Mouse (Mus musculus) stomach, embryonic 16.5 days (tissue): ENCODE data around the gene Pcp2. TPM values are rescaled to one million over a fixed set of nuclear protein-coding genes. Genes with fewer than 3 reads are reported as not detected.
A peak's percentile ranks its signal among the peaks of the same experiment; 100 is the strongest.

Source experiments
- ATAC-seq: fragments of 200-750 bp; cut with Nextera tagmentation; 2 replicates; pipeline ENCODE4 v1.8.0; 2017; ENCODE audit warnings: moderate number of reproducible peaks, moderate TSS enrichment; ENCODE audit not compliant: insufficient read depth, low FRiP score
- H3K27ac ChIP-seq: fragments of 300-500 bp; sonication (generic); 2 replicates; pipeline ENCODE4 v1.5.1; 2014; ENCODE audit warnings: low read length
- H3K27me3 ChIP-seq: fragments of 300-500 bp; sonication (generic); 2 replicates; pipeline ENCODE4 v1.6.1; 2014; ENCODE audit warnings: low read length, control low read depth, mixed read lengths; ENCODE audit not compliant: control insufficient read depth, insufficient read depth
- H3K36me3 ChIP-seq: fragments of 300-500 bp; sonication (generic); 2 replicates; pipeline ENCODE4 v1.6.1; 2014; ENCODE audit warnings: low read length; ENCODE audit not compliant: control insufficient read depth, insufficient read depth
- H3K4me1 ChIP-seq: fragments of 300-500 bp; sonication (generic); 2 replicates; pipeline ENCODE4 v1.6.1; 2014; ENCODE audit warnings: low read length, control low read depth, mixed read lengths; ENCODE audit not compliant: control insufficient read depth, insufficient read depth
- H3K4me2 ChIP-seq: fragments of 300-500 bp; sonication (generic); 2 replicates; pipeline ENCODE4 v1.6.1; 2014; ENCODE audit warnings: low read depth, low read length, mixed read lengths
- H3K4me3 ChIP-seq: fragments of 300-500 bp; sonication (generic); replicated peaks from 2 replicates; pipeline ENCODE4 v1.5.1; 2014; ENCODE audit warnings: mild to moderate bottlenecking, low read length
- H3K9ac ChIP-seq: fragments of 300-500 bp; sonication (generic); 2 replicates; pipeline ENCODE4 v1.6.1; 2014; ENCODE audit warnings: low read length
- H3K9me3 ChIP-seq: fragments of 300-500 bp; sonication (generic); replicated peaks from 2 replicates; pipeline ENCODE4 v1.6.1; 2016; ENCODE audit warnings: low read length, control low read depth; ENCODE audit not compliant: control insufficient read depth
- WGBS: fragments of 180-500 bp; shearing (Covaris S2); extraction: QIAGEN DNeasy Blood & Tissue Kit; methylation state at CpG from one replicate; pipeline ENCODE4 v1.1.7; 2014; 5-methylcytosine and 5-hydroxymethylcytosine counted together
- polyA plus RNA-seq: library from polyadenylated mRNA; unstranded; fragments of >200 nt; fragmentation: Nextera tagmentation; extraction: Ambion mirVana; gene quantifications from 2 replicates; pipeline ENCODE4 v1.2.1, GENCODE M21; 2015

The Pcp2 gene
- polyA plus RNA-seq, result 0.19 TPM in 1 of 2 replicates, not detected in the other

DNA sequence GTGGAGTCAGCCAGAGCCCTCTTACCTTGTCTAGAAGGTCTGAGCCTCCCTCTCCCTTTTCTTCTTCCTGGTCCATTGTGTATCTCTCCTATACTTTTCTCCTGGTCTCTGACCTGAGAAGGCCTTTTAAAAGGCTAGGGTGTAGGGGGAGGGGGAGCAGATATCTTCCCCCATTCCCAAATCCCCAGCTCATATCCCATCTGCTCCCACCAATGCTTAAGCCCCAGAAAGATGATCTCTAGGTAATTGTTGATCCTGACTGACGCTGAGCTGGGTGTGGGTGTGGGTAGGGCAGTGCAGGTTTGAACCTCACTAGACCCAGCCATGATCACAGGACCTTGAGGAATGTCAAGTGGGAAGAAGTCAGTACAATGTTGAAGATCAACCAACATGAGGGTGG is at the start of gene Pcp2:
Gene Pcp2 (minus strand): TSS at position 101 of the 400 bp plus-strand sequence.
- WGBS, result 45% methylated on average over 1 of the region's 1 CpGs
- Histone ChIP-seq H3K27ac (no peak within 1 kb of the TSS), H3K36me3 (no peaks in the 10 kb centered on the region), H3K4me2 (no peak within 1 kb of the TSS), H3K9me3 (no peaks in the 10 kb centered on the region), H3K27me3 (no peaks in the 10 kb centered on the region), H3K4me3 (no peak within 1 kb of the TSS), H3K9ac (no peak within 1 kb of the TSS), H3K4me1 (peaks cover 6% of the 10 kb centered on the region)
- no peak for ATAC-seq

DNA sequence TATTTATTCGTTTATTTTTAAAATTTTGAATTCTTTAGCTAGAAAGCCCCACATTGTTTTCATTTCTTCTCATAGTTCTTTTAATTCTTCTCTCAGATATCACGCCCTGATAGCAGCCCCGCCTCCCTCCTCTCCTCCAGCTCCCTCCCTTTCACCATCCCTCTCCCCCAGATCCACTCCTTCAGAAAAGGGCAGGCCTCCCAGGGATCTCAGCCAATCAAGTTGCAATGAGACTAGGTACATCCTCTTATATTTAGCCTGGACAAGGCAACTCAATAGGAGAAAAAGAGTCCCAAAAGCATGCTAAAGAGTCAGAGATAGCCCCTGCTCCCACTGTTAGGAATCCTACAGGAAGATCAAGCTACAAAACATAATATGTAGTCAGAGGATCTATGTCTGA is 49.3 kb upstream of the Pcp2 start:
- peaks cover 11% of the 10 kb centered on the region for H3K4me1 ChIP-seq
- no peaks in the 10 kb centered on the region for H3K27me3 ChIP-seq
- no peaks in the 10 kb centered on the region for H3K9me3 ChIP-seq
- no peak for ATAC-seq
- H3K4me3 ChIP-seq, result no peak overlapping the region
- 52% methylated on average over 3 of the region's 3 CpGs for WGBS
- H3K4me2 ChIP-seq, result no peak overlapping the region
- no peak overlapping the region for H3K27ac ChIP-seq
- H3K36me3 ChIP-seq, result peaks cover 9% of the 10 kb centered on the region
- H3K9ac ChIP-seq, result no peak overlapping the region

DNA sequence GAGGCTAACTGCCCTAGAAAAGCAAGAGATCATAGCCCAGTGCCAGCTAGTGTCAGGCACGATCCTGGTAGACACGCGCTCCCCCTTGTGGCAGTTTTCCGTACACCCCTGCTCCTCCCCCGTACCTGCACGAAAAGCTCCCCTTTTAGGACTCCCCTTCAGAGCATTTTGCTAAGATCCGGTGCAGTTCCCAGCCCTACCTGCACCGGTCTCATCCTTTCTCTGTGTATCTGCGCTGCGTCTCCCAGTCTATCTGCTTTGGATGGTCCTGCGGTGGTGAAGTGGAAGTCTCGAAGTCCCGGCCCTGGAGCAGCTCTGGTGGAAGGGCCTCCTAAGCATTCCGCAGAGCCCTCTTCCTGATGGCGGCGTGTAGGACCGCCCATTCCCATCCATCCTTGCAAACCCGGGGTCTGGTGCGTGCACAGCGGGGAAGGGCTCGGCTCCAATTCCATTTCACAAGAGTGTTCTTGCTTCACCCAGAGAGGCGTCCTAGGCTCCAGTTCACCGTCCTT is 46.7 kb upstream of the Pcp2 start, which contains the start of gene Fcor:
Gene Fcor (minus strand): TSS at position 383 of the 512 bp plus-strand sequence.
- H3K36me3 ChIP-seq, result no peaks in the 10 kb centered on the region
- peak within 1 kb of the TSS; percentile 74 for H3K4me2 ChIP-seq
- H3K27me3 ChIP-seq, result no peaks in the 10 kb centered on the region
- under 1% methylated on average over 23 of the region's 23 CpGs for WGBS
- no peaks in the 10 kb centered on the region for H3K9me3 ChIP-seq
- H3K4me3 ChIP-seq, result peak within 1 kb of the TSS; percentile 70
- 0 out of 2 replicates have a peak, but pooled peaks cover under 1% of the 10 kb centered on the region for H3K4me1 ChIP-seq
- peak within 1 kb of the TSS; percentile 82 for H3K9ac ChIP-seq
- H3K27ac ChIP-seq, result peak within 1 kb of the TSS; percentile 56; the same call in 1 of the 2 replicates
- ATAC-seq, result peak; percentile 81

DNA sequence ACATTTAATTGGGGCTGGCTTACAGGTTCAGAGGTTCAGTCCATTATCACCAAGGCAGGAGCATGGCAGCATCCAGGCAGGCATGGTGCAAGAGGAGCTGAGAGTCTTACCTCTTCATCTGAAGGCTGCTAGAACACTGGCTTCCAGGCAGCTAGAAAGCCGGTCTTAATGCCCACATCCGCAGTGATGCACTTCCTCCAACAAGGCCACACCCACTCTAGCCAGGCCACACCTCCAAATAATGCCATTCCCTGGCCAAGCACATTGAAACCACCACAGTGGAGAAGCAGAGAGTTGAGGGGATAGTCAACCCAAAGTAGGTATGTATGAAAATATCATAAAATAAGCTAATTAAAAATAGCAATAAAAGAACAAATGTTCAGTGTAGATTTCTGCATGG is 45.0 kb upstream of the Pcp2 start:
- Histone ChIP-seq H3K4me2 (no peak overlapping the region), H3K36me3 (no peaks in the 10 kb centered on the region), H3K9ac (no peak overlapping the region), H3K9me3 (no peaks in the 10 kb centered on the region), H3K4me3 (no peak overlapping the region), H3K27me3 (no peaks in the 10 kb centered on the region), H3K27ac (no peak overlapping the region), H3K4me1 (no peaks in the 10 kb centered on the region)
- WGBS, result 87% methylated on average over 2 of the region's 2 CpGs
- no peak for ATAC-seq

DNA sequence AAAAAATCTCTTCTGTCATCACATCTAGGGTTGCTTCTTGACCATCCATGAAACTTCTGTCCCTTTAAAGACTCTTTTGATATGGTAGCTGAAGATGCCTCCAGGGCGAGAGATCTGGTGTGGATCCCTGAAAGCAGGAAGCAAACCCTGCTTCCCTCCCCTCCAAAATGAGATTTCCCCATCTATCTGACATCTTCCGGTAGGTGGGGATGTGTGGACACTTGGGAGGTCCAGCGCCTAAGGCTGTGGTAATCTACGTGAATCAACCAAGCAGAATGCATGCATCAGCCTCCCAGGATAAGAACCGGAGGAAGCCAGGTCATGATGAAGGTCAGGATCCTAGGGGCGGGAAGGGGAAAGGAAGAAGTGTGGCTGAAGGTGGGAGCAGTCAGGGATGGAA is 40.2 kb upstream of the Pcp2 start, which contains the start of gene Mcemp1:
Gene Mcemp1 (plus strand): TSS at position 248 of the 400 bp plus-strand sequence.
- Histone ChIP-seq H3K4me1 (no peaks in the 10 kb centered on the region), H3K36me3 (no peaks in the 10 kb centered on the region), H3K27me3 (no peaks in the 10 kb centered on the region), H3K9ac (no peak within 1 kb of the TSS), H3K9me3 (no peaks in the 10 kb centered on the region), H3K27ac (no peak within 1 kb of the TSS), H3K4me2 (no peak within 1 kb of the TSS), H3K4me3 (no peak within 1 kb of the TSS)
- 69% methylated on average over 6 of the region's 6 CpGs for WGBS
- no peak for ATAC-seq

DNA sequence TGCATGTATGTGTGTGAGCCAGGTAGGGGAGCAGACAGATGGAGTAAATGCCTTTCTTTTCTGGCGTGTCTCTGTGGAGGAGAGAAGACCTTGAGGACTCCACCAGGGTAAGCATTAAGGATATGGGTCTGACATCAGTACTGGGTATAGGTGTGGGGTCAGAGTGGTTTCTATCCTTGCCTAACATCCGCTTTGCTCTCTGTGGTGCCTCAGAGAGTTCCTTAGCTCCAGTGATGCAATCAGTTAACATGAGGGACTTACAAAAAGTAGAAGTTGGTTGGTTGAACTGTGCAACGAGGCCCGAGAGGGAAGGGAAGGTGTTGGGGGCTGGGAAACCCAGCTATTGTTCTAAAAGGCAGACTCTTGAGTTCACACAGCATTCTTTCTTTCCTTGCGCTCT is 39.1 kb upstream of the Pcp2 start:
- Histone ChIP-seq H3K9me3 (no peaks in the 10 kb centered on the region), H3K27me3 (no peaks in the 10 kb centered on the region), H3K4me3 (no peak overlapping the region), H3K9ac (no peak overlapping the region), H3K36me3 (no peaks in the 10 kb centered on the region), H3K4me2 (no peak overlapping the region), H3K27ac (no peak overlapping the region), H3K4me1 (no peaks in the 10 kb centered on the region)
- no peak for ATAC-seq
- 55% methylated on average over 5 of the region's 5 CpGs for WGBS

DNA sequence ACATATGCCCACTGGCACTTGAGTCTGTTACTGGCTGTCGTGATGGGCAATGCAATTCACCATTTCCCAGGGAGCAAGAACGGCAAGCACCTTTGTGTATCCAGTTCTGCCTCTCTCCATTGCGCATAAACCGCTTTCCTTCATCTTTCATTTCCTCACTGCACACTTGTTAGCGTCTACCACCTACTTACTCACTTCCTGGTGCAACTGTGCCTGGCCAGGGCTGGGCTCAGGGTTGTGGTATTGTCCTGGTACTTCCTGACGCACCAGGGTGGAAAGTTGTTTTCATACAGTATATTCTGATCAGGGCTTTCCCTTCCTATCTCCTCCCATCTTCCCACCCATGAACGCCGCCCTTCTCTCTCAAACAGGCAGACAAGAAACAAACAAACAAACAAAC is 35.5 kb upstream of the Pcp2 start:
- no peaks in the 10 kb centered on the region for H3K36me3 ChIP-seq
- no peak overlapping the region for H3K4me2 ChIP-seq
- no peak overlapping the region for H3K9ac ChIP-seq
- H3K27me3 ChIP-seq, result no peaks in the 10 kb centered on the region
- no peaks in the 10 kb centered on the region for H3K4me1 ChIP-seq
- no peak overlapping the region for H3K4me3 ChIP-seq
- no peak overlapping the region for H3K27ac ChIP-seq
- WGBS, result 78% methylated on average over 8 of the region's 8 CpGs
- no peak for ATAC-seq
- no peaks in the 10 kb centered on the region for H3K9me3 ChIP-seq

DNA sequence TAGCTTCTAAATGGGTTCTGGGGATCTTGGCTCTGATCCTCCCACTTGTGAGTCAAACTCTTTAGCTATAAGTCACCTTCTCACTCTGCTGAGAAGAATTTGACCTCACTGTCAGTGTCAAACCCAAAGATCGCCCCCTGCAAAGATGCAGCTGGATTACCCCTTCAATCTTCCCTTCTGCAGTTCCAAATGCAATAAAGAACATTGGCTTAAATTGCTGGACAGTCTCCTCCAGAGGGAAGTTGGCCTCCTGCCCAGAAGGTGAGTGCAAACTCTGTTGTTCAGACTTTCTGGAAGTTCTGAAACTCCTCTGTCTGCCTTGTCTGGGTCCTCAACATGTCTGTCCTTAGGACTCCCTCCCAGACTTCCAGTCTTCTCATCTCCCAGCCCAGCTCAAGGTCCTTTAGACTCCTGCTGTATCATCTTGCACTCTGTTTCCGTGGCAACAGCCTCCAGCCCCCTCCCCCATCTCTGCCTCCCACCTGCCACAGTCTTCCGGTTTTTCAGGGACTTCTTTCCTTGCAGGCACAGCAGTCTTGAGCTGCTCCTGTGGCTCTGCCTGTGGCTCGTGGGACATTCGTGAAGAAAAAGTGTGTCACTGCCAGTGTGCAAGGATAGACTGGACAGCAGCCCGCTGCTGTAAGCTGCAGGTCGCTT is 31.5 kb upstream of the Pcp2 start:
- Histone ChIP-seq H3K4me3 (no peak overlapping the region), H3K27me3 (no peaks in the 10 kb centered on the region), H3K9ac (no peak overlapping the region), H3K4me2 (no peak overlapping the region), H3K4me1 (no peaks in the 10 kb centered on the region), H3K27ac (no peak overlapping the region), H3K36me3 (no peaks in the 10 kb centered on the region), H3K9me3 (no peaks in the 10 kb centered on the region)
- no peak for ATAC-seq
- WGBS, result 16% methylated on average over 7 of the region's 7 CpGs

DNA sequence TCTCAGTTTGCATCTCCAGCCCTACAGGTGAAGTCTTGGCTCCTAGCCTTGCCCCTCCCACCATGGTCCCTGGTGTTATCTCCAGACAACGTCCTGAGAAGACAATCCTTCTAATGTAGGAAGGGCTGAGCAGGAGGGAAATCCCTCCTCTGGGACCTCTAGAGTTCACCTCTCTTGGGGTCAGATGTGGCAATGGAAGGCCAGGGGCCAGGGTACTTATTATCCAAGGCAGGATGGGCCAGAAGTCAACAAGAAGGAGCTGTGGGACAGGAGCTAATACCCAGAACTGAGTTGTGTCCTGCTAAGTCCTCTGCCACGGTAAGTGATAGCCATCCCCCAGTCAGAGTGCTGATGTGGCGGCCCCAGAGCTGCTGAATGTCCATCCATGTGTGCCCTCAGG is 30.2 kb upstream of the Pcp2 start, which contains the start of gene Retn:
Gene Retn (plus strand): TSS at position 245 of the 400 bp plus-strand sequence.
- Histone ChIP-seq H3K27ac (no peak within 1 kb of the TSS), H3K27me3 (no peaks in the 10 kb centered on the region), H3K4me1 (no peaks in the 10 kb centered on the region), H3K36me3 (no peaks in the 10 kb centered on the region), H3K9ac (no peak within 1 kb of the TSS), H3K4me3 (no peak within 1 kb of the TSS), H3K9me3 (no peaks in the 10 kb centered on the region), H3K4me2 (no peak within 1 kb of the TSS)
- no peak for ATAC-seq
- WGBS, result 52% methylated on average over 3 of the region's 3 CpGs
